Comparison of ENCODE assay signal across 9 mouse cellular contexts in genomic region chr4:106776998-106777397, GRCm38 (mm10). TPM values are rescaled to one million over a fixed set of nuclear protein-coding genes. Genes with fewer than 3 reads are reported as not detected.
A peak's percentile ranks its signal among the peaks of the same experiment; 100 is the strongest.
DNase-seq lines count a peak whose midpoint lies in the region; ATAC-seq lines count a peak whose summit lies in the region.
"Had no signal": no experiment of that assay in that cellular context is flagged by ENCODE, and none has a peak within 500 bp of the region (broad histone marks: within the 10 kb centered on the region; RNA-seq: fewer than 3 reads in every experiment).

No protein-coding gene starts in this region.

- no peaks in the 10 kb centered on the region for H3K36me3 ChIP-seq in neural tube, embryonic 15.5 days
- H3K36me3 ChIP-seq in heart, embryonic 10.5 days = no peaks in the 10 kb centered on the region
- H3K36me3 ChIP-seq: lung, embryonic 15.5 days had no signal

- 0 out of 2 replicates have a peak overlapping the region, but pooled peaks have one; percentile 5 for H3K9ac ChIP-seq in neural tube, embryonic 15.5 days (replicated peaks)
- H3K9ac ChIP-seq: lung, embryonic 15.5 days had no signal

- H3K4me2 ChIP-seq in neural tube, embryonic 15.5 days = no peak overlapping the region
- H3K4me2 ChIP-seq: lung, embryonic 15.5 days had no signal

- H3K4me1 ChIP-seq in neural tube, embryonic 15.5 days = peaks cover 40% of the 10 kb centered on the region
- H3K4me1 ChIP-seq in heart, embryonic 10.5 days = peaks cover 32% of the 10 kb centered on the region

- peak overlapping the region; percentile 77 for H3K27ac ChIP-seq in neural tube, embryonic 15.5 days (replicated peaks)
- H3K27ac ChIP-seq in heart, embryonic 10.5 days = no peak overlapping the region

- H3K4me3 ChIP-seq in neural tube, embryonic 15.5 days (replicated peaks) = no peak overlapping the region
- H3K4me3 ChIP-seq in heart, embryonic 10.5 days = no peak overlapping the region
- H3K4me3 ChIP-seq: lung, embryonic 15.5 days had no signal

- DNase-seq in cerebellum, postnatal 14 days = peak; percentile 65 to 66
- DNase-seq in forelimb bud, embryonic 11.5 days (ENCODE audit: low read depth, low spot score) = peak; percentile 73
- peak; percentile 27 to 78 for DNase-seq in left cerebral cortex, adult 8-10 months (ENCODE audit: low spot score in 2 of 2)
- no peak for DNase-seq in kidney, postnatal 36 days
- DNase-seq in urinary bladder, postnatal 25 days (ENCODE audit: low spot score) = no peak
- no peak for DNase-seq in heart, embryonic 10.5 days (ENCODE audit: low spot score)
- DNase-seq in thymus, postnatal 14 days = no peak

- 14% methylated on average over 3 of the region's 3 CpGs for WGBS in neural tube, embryonic 15.5 days
- WGBS in heart, embryonic 10.5 days = 50% methylated on average over 3 of the region's 3 CpGs

- no peaks in the 10 kb centered on the region for H3K9me3 ChIP-seq in neural tube, embryonic 15.5 days (replicated peaks)
- no peaks in the 10 kb centered on the region for H3K9me3 ChIP-seq in heart, embryonic 10.5 days
- H3K9me3 ChIP-seq: lung, embryonic 15.5 days had no signal

- ATAC-seq in neural tube, embryonic 15.5 days (ENCODE audit: low FRiP score) = peak; percentile 78

- no peaks in the 10 kb centered on the region for H3K27me3 ChIP-seq in neural tube, embryonic 15.5 days (replicated peaks)
- H3K27me3 ChIP-seq in heart, embryonic 10.5 days (ENCODE audit: insufficient read depth, poor library complexity, severe bottlenecking) = no peaks in the 10 kb centered on the region
- H3K27me3 ChIP-seq: lung, embryonic 15.5 days had no signal

RNA-seq across cellular contexts. Expression of gene Acot11, which starts 27.8 kb away (rescaled TPM):
- 10 to 100 TPM; 31.0 to 59.2 (median 51.8) TPM for total RNA-seq in left cerebral cortex, adult 8-10 months (2022)
- 2.4 and 3.1 TPM in 2 replicates for polyA plus RNA-seq in neural tube, embryonic 15.5 days (2015; fragmentation: Nextera tagmentation; extraction: Ambion mirVana)
- 3.5 and 5.6 TPM in 2 replicates for polyA plus RNA-seq in heart, embryonic 10.5 days (2016; fragmentation: Nextera tagmentation; extraction: Ambion mirVana)

RNA-seq across cellular contexts. Expression of gene Fam151a, which starts 43.3 kb away (rescaled TPM):
- under 1 TPM in 1 of 4 experiments, not detected in 3; 0.30 TPM for total RNA-seq in left cerebral cortex, adult 8-10 months (2022)
- polyA plus RNA-seq in neural tube, embryonic 15.5 days (2015; fragmentation: Nextera tagmentation; extraction: Ambion mirVana) = 0.10 TPM in 1 of 2 replicates, not detected in the other
- 0.23 and 0.33 TPM in 2 replicates for polyA plus RNA-seq in heart, embryonic 10.5 days (2016; fragmentation: Nextera tagmentation; extraction: Ambion mirVana)

RNA-seq across cellular contexts. Expression of gene Mroh7, which starts 46.3 kb away (rescaled TPM):
- 1 to 10 TPM; 3.2 to 5.7 (median 4.0) TPM for total RNA-seq in left cerebral cortex, adult 8-10 months (2022)
- 0.33 and 0.38 TPM in 2 replicates for polyA plus RNA-seq in neural tube, embryonic 15.5 days (2015; fragmentation: Nextera tagmentation; extraction: Ambion mirVana)
- polyA plus RNA-seq in heart, embryonic 10.5 days (2016; fragmentation: Nextera tagmentation; extraction: Ambion mirVana) = 0.43 and 0.83 TPM in 2 replicates

Comparison
In these comparisons a context has a peak if more than half of its experiments do, and no peak if none do; other contexts are left out.
1. DNase-seq: peak in cerebellum, postnatal 14 days (2 of 2), forelimb bud, embryonic 11.5 days (single experiment) and left cerebral cortex, adult 8-10 months (2 of 2); none in kidney, postnatal 36 days (0 of 2), urinary bladder, postnatal 25 days (single experiment), heart, embryonic 10.5 days (single experiment) and thymus, postnatal 14 days (single experiment).